Mouse (Mus musculus) hindbrain, embryonic 13.5 days (tissue): Measurements from ENCODE around the gene Gpr152. TPM values are rescaled to one million over a fixed set of nuclear protein-coding genes. Genes with fewer than 3 reads are reported as not detected.
"Not testable (repeated sequence)": the region's sequence is repeated elsewhere in the genome, so short reads cannot be mapped to it uniquely, and the experiment has no call there.

ENCODE experiments used
- ATAC-seq: fragments of 200-750 bp; cut with Nextera tagmentation; 2 replicates; pipeline ENCODE4 v1.8.0; 2017; ENCODE audit warnings: moderate TSS enrichment; ENCODE audit not compliant: low FRiP score
- H3K27ac ChIP-seq: fragments of 300-500 bp; sonication (generic); 2 replicates; pipeline ENCODE4 v1.5.1; 2015; ENCODE audit warnings: inconsistent platforms, mild to moderate bottlenecking, moderate library complexity
- H3K27me3 ChIP-seq: fragments of 300-500 bp; sonication (generic); 2 replicates; pipeline ENCODE4 v1.6.1; 2015; ENCODE audit warnings: mild to moderate bottlenecking, inconsistent platforms
- H3K36me3 ChIP-seq: fragments of 300-500 bp; sonication (generic); 2 replicates; pipeline ENCODE4 v1.6.1; 2015; ENCODE audit warnings: mild to moderate bottlenecking, inconsistent platforms
- H3K4me1 ChIP-seq: fragments of 300-500 bp; sonication (generic); replicated peaks from 2 replicates; pipeline ENCODE4 v1.6.1; 2015; ENCODE audit warnings: inconsistent platforms
- H3K4me2 ChIP-seq: fragments of 300-500 bp; sonication (generic); 2 replicates; pipeline ENCODE4 v1.6.1; 2015; ENCODE audit warnings: inconsistent platforms, mild to moderate bottlenecking, moderate library complexity
- H3K4me3 ChIP-seq: fragments of 300-500 bp; sonication (generic); 2 replicates; pipeline ENCODE4 v1.5.1; 2015; ENCODE audit warnings: mild to moderate bottlenecking, inconsistent platforms
- H3K9ac ChIP-seq: fragments of 300-500 bp; sonication (generic); 2 replicates; pipeline ENCODE4 v1.6.1; 2015; ENCODE audit warnings: mild to moderate bottlenecking, inconsistent platforms
- H3K9me3 ChIP-seq: fragments of 300-500 bp; sonication (generic); 2 replicates; pipeline ENCODE4 v1.6.1; 2016; ENCODE audit warnings: inconsistent platforms
- WGBS: fragments of 180-500 bp; shearing (Covaris S2); methylation state at CpG from one replicate; pipeline ENCODE4 v1.1.7; 2015; 5-methylcytosine and 5-hydroxymethylcytosine counted together
- polyA plus RNA-seq: library from polyadenylated mRNA; unstranded; fragments of >200 nt; fragmentation: Nextera tagmentation; extraction: Ambion mirVana; gene quantifications from 2 replicates; pipeline ENCODE4 v1.2.1, GENCODE M21; 2015

Gpr152 gene
- polyA plus RNA-seq, 1 experiment from 2014 or later: not detected

GRCm38 (mm10) chr19:4122411-4123370, 16.9 kb upstream of the Gpr152 start:
- WGBS: 89% methylated on average over 7 of the region's 7 CpGs
- Histone ChIP-seq H3K4me3 (no peak overlapping the region), H3K36me3 (peaks cover 11% of the 10 kb centered on the region), H3K9me3 (no peaks in the 10 kb centered on the region), H3K27me3 (no peaks in the 10 kb centered on the region), H3K4me2 (no peak overlapping the region), H3K4me1 (peaks cover 27% of the 10 kb centered on the region), H3K9ac (no peak overlapping the region), H3K27ac (no peak overlapping the region)
- no peak for ATAC-seq

- H3K27me3 ChIP-seq: no peaks in the 10 kb centered on the region
- no peaks in the 10 kb centered on the region for H3K9me3 ChIP-seq
- H3K36me3 ChIP-seq: peaks cover 18% of the 10 kb centered on the region
- H3K9ac ChIP-seq: no peak overlapping the region; the same call in 1 of the 2 replicates
- WGBS: 87% methylated on average over 4 of the region's 4 CpGs
- no peak overlapping the region for H3K4me3 ChIP-seq
- no peak for ATAC-seq
- no peak overlapping the region for H3K27ac ChIP-seq
- no peak overlapping the region for H3K4me2 ChIP-seq
- peaks cover 28% of the 10 kb centered on the region for H3K4me1 ChIP-seq
Observed at GRCm38 (mm10) chr19:4124432-4124831, 15.2 kb upstream of the Gpr152 start.

GRCm38 (mm10) chr19:4125268-4125667, 14.3 kb upstream of the Gpr152 start:
- peaks cover 24% of the 10 kb centered on the region for H3K4me1 ChIP-seq
- H3K27me3 ChIP-seq, H3K9me3 ChIP-seq: not testable (repeated sequence)
- peaks cover 25% of the 10 kb centered on the region for H3K36me3 ChIP-seq
- peak; percentile 47; the same call in 1 of the 2 replicates for ATAC-seq
- peak overlapping the region; percentile 94; the same call in 1 of the 2 replicates for H3K9ac ChIP-seq
- whole genome bisulfite sequencing: 5% methylated on average over 3 of the region's 4 CpGs
- H3K4me2 ChIP-seq: peak overlapping the region; percentile 79
- H3K4me3 ChIP-seq: peak overlapping the region; percentile 83
- H3K27ac ChIP-seq: peak overlapping the region; percentile 78; the same call in 1 of the 2 replicates

GRCm38 (mm10) chr19:4125741-4126696, 13.6 kb upstream of the Gpr152 start, which contains the start of gene Aip:
TSS of gene Aip (minus strand) at chr19:4125858.
- Histone ChIP-seq H3K27ac (peak within 1 kb of the TSS; percentile 78), H3K4me2 (peak within 1 kb of the TSS; percentile 79), H3K4me1 (peaks cover 18% of the 10 kb centered on the region), H3K4me3 (peak within 1 kb of the TSS; percentile 83), H3K27me3 (no peaks in the 10 kb centered on the region), H3K9me3 (no peaks in the 10 kb centered on the region), H3K36me3 (peaks cover 27% of the 10 kb centered on the region), H3K9ac (peak within 1 kb of the TSS; percentile 94)
- peak; percentile 90 for ATAC-seq
- 1% methylated on average over 56 of the region's 64 CpGs for WGBS

GRCm38 (mm10) chr19:4126759-4127495, 12.7 kb upstream of the Gpr152 start:
- WGBS: 65% methylated on average over 7 of the region's 7 CpGs
- Histone ChIP-seq H3K9me3 (no peaks in the 10 kb centered on the region), H3K4me1 (peaks cover 18% of the 10 kb centered on the region), H3K4me2 (peak overlapping the region; percentile 79), H3K27ac (peak overlapping the region; percentile 78; the same call in 1 of the 2 replicates), H3K27me3 (no peaks in the 10 kb centered on the region), H3K36me3 (peaks cover 36% of the 10 kb centered on the region), H3K9ac (peak overlapping the region; percentile 94), H3K4me3 (peak overlapping the region; percentile 83)
- ATAC-seq: no peak

GRCm38 (mm10) chr19:4129462-4129861, 10.1 kb upstream of the Gpr152 start:
- no peak overlapping the region for H3K4me3 ChIP-seq
- no peaks in the 10 kb centered on the region for H3K27me3 ChIP-seq
- 89% methylated on average over 7 of the region's 7 CpGs for WGBS
- no peak overlapping the region for H3K4me2 ChIP-seq
- peaks cover 55% of the 10 kb centered on the region for H3K36me3 ChIP-seq
- H3K4me1 ChIP-seq: peaks cover 18% of the 10 kb centered on the region
- H3K9ac ChIP-seq: 0 out of 2 replicates have a peak overlapping the region, but pooled peaks have one; percentile 39
- no peak overlapping the region for H3K27ac ChIP-seq
- ATAC-seq: no peak
- no peaks in the 10 kb centered on the region for H3K9me3 ChIP-seq

GRCm38 (mm10) chr19:4130106-4130505, 9.5 kb upstream of the Gpr152 start:
- no peak for ATAC-seq
- 90% methylated on average over 4 of the region's 4 CpGs for WGBS
- Histone ChIP-seq H3K36me3 (peaks cover 55% of the 10 kb centered on the region), H3K4me2 (no peak overlapping the region), H3K4me3 (no peak overlapping the region), H3K4me1 (peaks cover 18% of the 10 kb centered on the region), H3K27ac (no peak overlapping the region), H3K9me3 (no peaks in the 10 kb centered on the region), H3K9ac (0 out of 2 replicates have a peak overlapping the region, but pooled peaks have one; percentile 39), H3K27me3 (no peaks in the 10 kb centered on the region)

- H3K27me3 ChIP-seq: no peaks in the 10 kb centered on the region
- peaks cover 55% of the 10 kb centered on the region for H3K36me3 ChIP-seq
- WGBS: 91% methylated on average over 5 of the region's 5 CpGs
- no peaks in the 10 kb centered on the region for H3K9me3 ChIP-seq
- H3K4me2 ChIP-seq: no peak overlapping the region
- peaks cover 17% of the 10 kb centered on the region for H3K4me1 ChIP-seq
- no peak overlapping the region for H3K4me3 ChIP-seq
- H3K27ac ChIP-seq: no peak overlapping the region
- no peak overlapping the region for H3K9ac ChIP-seq
- no peak for ATAC-seq
Observed at GRCm38 (mm10) chr19:4131075-4131474, 8.5 kb upstream of the Gpr152 start.

GRCm38 (mm10) chr19:4131768-4132167, 7.8 kb upstream of the Gpr152 start:
- Histone ChIP-seq H3K27ac (no peak overlapping the region), H3K4me3 (no peak overlapping the region), H3K4me1 (peaks cover 10% of the 10 kb centered on the region), H3K9me3 (no peaks in the 10 kb centered on the region), H3K9ac (no peak overlapping the region), H3K36me3 (peaks cover 55% of the 10 kb centered on the region), H3K27me3 (no peaks in the 10 kb centered on the region), H3K4me2 (no peak overlapping the region)
- no peak for ATAC-seq
- WGBS: 93% methylated on average over 2 of the region's 2 CpGs

GRCm38 (mm10) chr19:4134354-4134753, 5.2 kb upstream of the Gpr152 start:
- Histone ChIP-seq H3K4me3 (no peak overlapping the region), H3K36me3 (peaks cover 38% of the 10 kb centered on the region), H3K9me3 (no peaks in the 10 kb centered on the region), H3K9ac (no peak overlapping the region), H3K4me1 (peaks cover 3% of the 10 kb centered on the region), H3K27ac (no peak overlapping the region), H3K27me3 (no peaks in the 10 kb centered on the region), H3K4me2 (no peak overlapping the region)
- no peak for ATAC-seq
- WGBS: 94% methylated on average over 4 of the region's 4 CpGs

- ATAC-seq: not testable (repeated sequence)
- 84% methylated on average over 6 of the region's 6 CpGs for WGBS
Observed at GRCm38 (mm10) chr19:4135229-4135962, 4.2 kb upstream of the Gpr152 start.

More at GRCm38 (mm10) chr19:4135229-4135962, 4.2 kb upstream of the Gpr152 start:
- H3K4me2 ChIP-seq, H3K27me3 ChIP-seq, H3K9ac ChIP-seq, H3K27ac ChIP-seq, H3K4me3 ChIP-seq, H3K4me1 ChIP-seq, H3K9me3 ChIP-seq: not testable (repeated sequence)
- H3K36me3 ChIP-seq: peaks cover 30% of the 10 kb centered on the region
